Mouse (Mus musculus) erythroblast, embryonic 14.5 days (primary cell): Measurements from ENCODE around the gene Susd6.

ENCODE experiments used
- GATA1 ChIP-seq: IDR thresholded peaks from 2 replicates; pipeline ENCODE4 v1.6.1; 2012; ENCODE audit warnings: low read length, inconsistent platforms, mixed read lengths
- TAL1 ChIP-seq: IDR thresholded peaks from 3 replicates; pipeline ENCODE4 v1.6.1; 2012; ENCODE audit warnings: low read length, inconsistent platforms, mixed read lengths

DNA sequence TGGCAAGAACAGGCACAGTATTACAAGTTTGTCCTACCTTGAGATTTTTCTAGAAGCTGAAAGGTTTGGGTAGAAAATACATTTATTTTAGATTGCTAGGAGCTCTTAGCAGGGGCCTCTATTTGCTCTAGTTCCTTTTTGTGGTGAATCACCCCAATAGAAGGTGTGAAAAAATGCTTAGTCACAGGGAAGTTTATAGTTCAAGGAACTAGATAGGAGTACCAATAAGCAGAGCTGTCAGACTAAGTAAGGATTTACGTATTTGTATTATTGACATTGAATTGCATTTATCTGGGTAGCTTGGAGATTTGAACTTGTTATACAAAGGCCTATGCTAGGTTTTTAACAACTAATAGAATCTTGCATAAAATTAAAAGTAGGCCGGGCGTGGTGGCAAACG, 23.6 kb downstream of the Susd6 start:
- TF ChIP-seq GATA1 (no peak), TAL1 (no peak)
